Mouse (Mus musculus) A20 (cell line): Measurements from ENCODE around the gene Il7r.
A peak's percentile ranks its signal among the peaks of the same experiment; 100 is the strongest.

Experiments used
- DNase-seq: peaks from one replicate; pipeline ENCODE4 v3.0.0-alpha.2; 2011; ENCODE audit warnings: low read depth, low spot score

The Il7r gene

DNA sequence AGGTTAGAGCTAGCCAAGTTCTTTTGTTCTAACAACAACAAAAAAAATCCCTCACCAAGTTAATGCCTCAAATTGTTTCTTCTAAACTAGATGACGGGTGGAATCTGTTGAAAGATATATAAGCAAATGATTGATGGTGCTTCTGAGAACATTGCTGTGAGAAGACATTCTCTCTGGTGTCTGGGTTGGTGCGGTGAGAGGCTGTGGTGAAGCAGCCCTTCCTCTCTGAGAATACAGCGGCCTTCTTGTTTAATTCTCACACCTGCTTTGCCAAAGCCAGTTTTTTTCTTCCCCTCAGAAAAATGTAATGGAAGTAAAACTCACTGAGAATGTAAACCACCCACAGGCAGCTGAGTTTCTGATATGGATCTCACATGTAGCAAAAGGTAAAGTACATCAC is 57.8 kb downstream of the Il7r start:
- no peak for DNase-seq

DNA sequence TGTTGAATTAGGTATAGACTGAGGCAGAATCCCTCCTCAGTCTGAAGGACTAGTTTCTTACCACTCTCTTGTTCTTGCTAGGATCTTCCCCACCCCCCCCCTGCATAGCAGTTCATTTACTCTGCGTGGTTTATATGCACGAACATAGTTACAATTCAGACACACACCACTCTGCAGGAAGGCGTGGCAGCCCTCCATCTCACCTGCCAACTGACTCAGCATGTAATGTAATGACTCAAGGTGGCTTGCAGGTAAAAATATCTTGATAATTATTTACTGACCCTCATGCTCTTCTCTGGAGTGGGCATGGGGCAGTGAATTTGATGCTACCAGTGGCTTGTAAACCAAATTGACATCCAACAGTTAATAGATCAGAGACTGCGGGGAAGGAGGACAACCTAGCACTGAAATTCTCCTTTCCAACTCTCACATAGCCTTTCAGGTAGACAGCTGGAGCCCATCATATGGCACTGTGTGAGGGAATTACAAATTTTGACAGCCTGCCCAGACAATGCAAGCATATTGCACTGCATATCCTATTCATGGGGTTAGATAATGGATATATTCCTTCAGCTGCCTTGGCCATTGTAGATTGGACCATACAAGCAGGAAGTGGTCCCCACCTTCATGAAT is 58.8 kb downstream of the Il7r start:
- no peak for DNase-seq

DNA sequence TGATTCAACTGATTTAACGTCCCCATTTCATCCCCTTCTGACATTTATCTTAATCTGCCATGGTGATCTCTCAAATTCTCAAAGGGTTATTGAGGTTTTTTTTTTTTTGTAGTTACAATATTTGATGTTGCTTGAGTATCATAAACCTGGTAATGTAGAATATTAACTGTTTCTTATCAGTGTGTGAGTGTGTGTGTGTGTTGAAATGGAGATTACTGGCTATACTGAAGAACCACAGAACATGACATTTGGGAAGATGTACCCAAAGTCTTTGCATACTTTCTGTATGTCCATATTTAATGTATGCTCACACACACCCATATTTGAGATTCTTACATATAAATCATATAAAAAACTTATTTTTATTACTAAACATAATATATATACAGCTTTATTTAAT is 65.9 kb downstream of the Il7r start:
- no peak for DNase-seq

GRCm38 (mm10) chr15:9463521-9464027 is 66.4 kb downstream of the Il7r start:
- peak; percentile 50 for DNase-seq
